Comparison of ENCODE assay signal across 25 mouse cellular contexts in the genomic region with DNA sequence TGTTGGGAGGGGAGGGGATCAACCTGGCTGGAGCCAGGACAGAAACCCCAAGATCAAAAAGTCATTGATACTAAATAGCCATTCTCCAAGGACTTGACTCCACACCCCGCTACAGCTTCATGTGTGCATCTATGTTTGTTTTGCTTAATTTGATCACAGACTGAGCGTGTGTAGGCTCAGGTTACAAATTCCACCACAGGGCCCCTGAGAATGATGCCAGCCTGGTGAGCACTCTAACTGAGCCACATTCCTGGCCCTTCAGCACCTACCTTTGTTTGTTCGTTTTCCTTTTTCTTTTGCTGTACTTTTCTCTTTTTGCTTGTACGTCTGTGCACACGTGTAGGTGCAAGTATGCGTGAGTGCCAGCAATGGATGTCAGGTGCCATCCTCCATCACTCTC. TPM values are rescaled to one million over a fixed set of nuclear protein-coding genes. Genes with fewer than 3 reads are reported as not detected.
A peak's percentile ranks its signal among the peaks of the same experiment; 100 is the strongest.
DNase-seq lines count a peak whose midpoint lies in the region; ATAC-seq and TF ChIP-seq lines count a peak whose summit lies in the region.
"Had no signal": no experiment of that assay in that cellular context is flagged by ENCODE, and none has a peak within 500 bp of the region (broad histone marks: within the 10 kb centered on the region; RNA-seq: fewer than 3 reads in every experiment).

No protein-coding gene starts in this region.

- peak; percentile 50; the same call in 1 of the 2 replicates for ATAC-seq in kidney, embryonic 15.5 days (replicated peaks; ENCODE audit: low FRiP score)
- peak; percentile 38; the same call in 1 of the 2 replicates for ATAC-seq in stomach, embryonic 15.5 days (ENCODE audit: insufficient read depth, low FRiP score, low read depth)
- ATAC-seq in stomach, postnatal 0 days (ENCODE audit: low FRiP score, low TSS enrichment) = no peak
- ATAC-seq in embryonic facial prominence, embryonic 11.5 days (replicated peaks; ENCODE audit: insufficient number of reproducible peaks, low FRiP score, low TSS enrichment, low read depth) = no peak
- peak; percentile 69; the same call in 1 of the 2 replicates for ATAC-seq in embryonic facial prominence, embryonic 14.5 days (ENCODE audit: low read depth)
- ATAC-seq: CD4-positive, CD25-positive, alpha-beta regulatory T cell, adult 4 months; forebrain, embryonic 14.5 days; hindbrain, postnatal 0 days had no signal

- H3K27ac ChIP-seq in kidney, embryonic 15.5 days = no peak overlapping the region
- no peak overlapping the region for H3K27ac ChIP-seq in stomach, embryonic 15.5 days
- H3K27ac ChIP-seq in stomach, postnatal 0 days (replicated peaks) = no peak overlapping the region
- no peak overlapping the region for H3K27ac ChIP-seq in embryonic facial prominence, embryonic 11.5 days (replicated peaks; ENCODE audit: low read depth, low read length)
- no peak overlapping the region for H3K27ac ChIP-seq in embryonic facial prominence, embryonic 14.5 days (replicated peaks; ENCODE audit: low read depth, low read length)
- H3K27ac ChIP-seq: embryonic facial prominence, embryonic 15.5 days; forebrain, embryonic 10.5 days; gastrocnemius, adult 2 months; heart, embryonic 13.5 days; hindbrain, embryonic 12.5 days; hindbrain, postnatal 0 days had no signal

- H3K4me1 ChIP-seq in kidney, embryonic 15.5 days = peaks cover 19% of the 10 kb centered on the region
- H3K4me1 ChIP-seq in stomach, embryonic 15.5 days = peaks cover 9% of the 10 kb centered on the region; the same call in 1 of the 2 replicates
- no peaks in the 10 kb centered on the region; the same call in 1 of the 2 replicates for H3K4me1 ChIP-seq in stomach, postnatal 0 days (replicated peaks; ENCODE audit: control insufficient read depth, insufficient read depth)
- H3K4me1 ChIP-seq in embryonic facial prominence, embryonic 11.5 days (ENCODE audit: control insufficient read depth, insufficient read depth, low read length) = 0 out of 2 replicates have a peak, but pooled peaks cover 3% of the 10 kb centered on the region
- H3K4me1 ChIP-seq in embryonic facial prominence, embryonic 14.5 days (ENCODE audit: control insufficient read depth, insufficient read depth, low read length) = peaks cover 19% of the 10 kb centered on the region

- TF ChIP-seq EP300 in stomach, postnatal 0 days (optimal IDR thresholded peaks at IDR 0.05) = no peak

- H3K36me3 ChIP-seq in kidney, embryonic 15.5 days = no peaks in the 10 kb centered on the region
- no peaks in the 10 kb centered on the region for H3K36me3 ChIP-seq in stomach, embryonic 15.5 days
- H3K36me3 ChIP-seq in stomach, postnatal 0 days (ENCODE audit: control insufficient read depth, insufficient read depth, low read length) = no peaks in the 10 kb centered on the region
- H3K36me3 ChIP-seq in embryonic facial prominence, embryonic 11.5 days (replicated peaks; ENCODE audit: control insufficient read depth, insufficient read depth, low read depth, low read length) = no peaks in the 10 kb centered on the region
- H3K36me3 ChIP-seq in embryonic facial prominence, embryonic 14.5 days (ENCODE audit: control insufficient read depth, insufficient read depth, low read length) = no peaks in the 10 kb centered on the region
- H3K36me3 ChIP-seq: embryonic facial prominence, embryonic 15.5 days; forebrain, embryonic 10.5 days; G1E; heart, embryonic 13.5 days; hindbrain, embryonic 12.5 days had no signal

- no peak overlapping the region for H3K4me2 ChIP-seq in kidney, embryonic 15.5 days
- no peak overlapping the region for H3K4me2 ChIP-seq in stomach, embryonic 15.5 days
- no peak overlapping the region for H3K4me2 ChIP-seq in stomach, postnatal 0 days (replicated peaks; ENCODE audit: low read depth)
- H3K4me2 ChIP-seq in embryonic facial prominence, embryonic 11.5 days (ENCODE audit: low read depth, low read length) = no peak overlapping the region
- no peak overlapping the region for H3K4me2 ChIP-seq in embryonic facial prominence, embryonic 14.5 days (ENCODE audit: low read depth, low read length)
- H3K4me2 ChIP-seq: embryonic facial prominence, embryonic 15.5 days; heart, embryonic 13.5 days; hindbrain, embryonic 12.5 days had no signal

- no peaks in the 10 kb centered on the region for H3K9me3 ChIP-seq in kidney, embryonic 15.5 days (replicated peaks)
- no peaks in the 10 kb centered on the region for H3K9me3 ChIP-seq in stomach, embryonic 15.5 days
- no peaks in the 10 kb centered on the region for H3K9me3 ChIP-seq in stomach, postnatal 0 days (ENCODE audit: control insufficient read depth, low read length)
- H3K9me3 ChIP-seq in embryonic facial prominence, embryonic 11.5 days (replicated peaks; ENCODE audit: control insufficient read depth, low read length) = no peaks in the 10 kb centered on the region
- no peaks in the 10 kb centered on the region for H3K9me3 ChIP-seq in embryonic facial prominence, embryonic 14.5 days (ENCODE audit: control insufficient read depth, low read length)
- H3K9me3 ChIP-seq: embryonic facial prominence, embryonic 15.5 days; forebrain, embryonic 10.5 days; G1E; heart, embryonic 13.5 days; hindbrain, embryonic 12.5 days had no signal

- no peak overlapping the region for H3K9ac ChIP-seq in kidney, embryonic 15.5 days
- H3K9ac ChIP-seq in stomach, embryonic 15.5 days = no peak overlapping the region
- no peak overlapping the region for H3K9ac ChIP-seq in stomach, postnatal 0 days (ENCODE audit: low read length)
- no peak overlapping the region for H3K9ac ChIP-seq in embryonic facial prominence, embryonic 11.5 days (replicated peaks; ENCODE audit: low read length)
- H3K9ac ChIP-seq in embryonic facial prominence, embryonic 14.5 days (ENCODE audit: low read depth, low read length) = no peak overlapping the region
- H3K9ac ChIP-seq: embryonic facial prominence, embryonic 15.5 days; heart, embryonic 13.5 days; hindbrain, embryonic 12.5 days had no signal

- no peak for TF ChIP-seq CTCF in stomach, postnatal 0 days (IDR thresholded peaks at IDR 0.05; ENCODE audit: low read depth)

- DNase-seq in kidney, postnatal 10 days = no peak
- DNase-seq in stomach, postnatal 0 days (ENCODE audit: low spot score) = no peak
- DNase-seq in embryonic facial prominence, embryonic 11.5 days (ENCODE audit: low spot score) = peak; percentile 43
- peak; percentile 51 for DNase-seq in embryonic facial prominence, embryonic 14.5 days (ENCODE audit: low spot score)
- no peak for DNase-seq in yolk sac, embryonic 10.5 days (ENCODE audit: low spot score)
- DNase-seq: adrenal gland, postnatal 14 days; B cell, adult 2 months; cerebellum, adult 18-20 months; cerebellum, postnatal 10 days; gastrocnemius, adult 2 months; gastrocnemius, postnatal 25 days; heart, adult 11 months; heart, postnatal 36 days; kidney, adult 11 months had no signal

- 53% methylated on average over 6 of the region's 6 CpGs for WGBS in kidney, embryonic 15.5 days
- 68% methylated on average over 6 of the region's 6 CpGs for WGBS in stomach, embryonic 15.5 days
- 66% methylated on average over 6 of the region's 6 CpGs for WGBS in stomach, postnatal 0 days
- 49% methylated on average over 6 of the region's 6 CpGs for WGBS in embryonic facial prominence, embryonic 11.5 days
- 37% methylated on average over 6 of the region's 6 CpGs for WGBS in embryonic facial prominence, embryonic 14.5 days

- H3K27me3 ChIP-seq in kidney, embryonic 15.5 days = no peaks in the 10 kb centered on the region
- no peaks in the 10 kb centered on the region for H3K27me3 ChIP-seq in stomach, embryonic 15.5 days (replicated peaks)
- H3K27me3 ChIP-seq in stomach, postnatal 0 days (ENCODE audit: control insufficient read depth, insufficient read depth, low read length) = no peaks in the 10 kb centered on the region
- no peaks in the 10 kb centered on the region for H3K27me3 ChIP-seq in embryonic facial prominence, embryonic 11.5 days (ENCODE audit: control insufficient read depth, insufficient read depth, low read length)
- H3K27me3 ChIP-seq in embryonic facial prominence, embryonic 14.5 days (replicated peaks; ENCODE audit: control insufficient read depth, insufficient read depth, low read length) = no peaks in the 10 kb centered on the region
- H3K27me3 ChIP-seq: embryonic facial prominence, embryonic 15.5 days; hindbrain, embryonic 12.5 days had no signal

- H3K4me3 ChIP-seq in kidney, embryonic 15.5 days (replicated peaks) = no peak overlapping the region
- H3K4me3 ChIP-seq in stomach, embryonic 15.5 days (replicated peaks) = no peak overlapping the region
- no peak overlapping the region for H3K4me3 ChIP-seq in stomach, postnatal 0 days (ENCODE audit: low read depth, low read length)
- H3K4me3 ChIP-seq in embryonic facial prominence, embryonic 11.5 days (ENCODE audit: low read depth, low read length) = no peak overlapping the region
- H3K4me3 ChIP-seq in embryonic facial prominence, embryonic 14.5 days (ENCODE audit: low read depth, low read length) = no peak overlapping the region
- H3K4me3 ChIP-seq: embryonic facial prominence, embryonic 15.5 days; erythroblast, embryonic 14.5 days; forebrain, embryonic 10.5 days; gastrocnemius, adult 2 months; heart, embryonic 13.5 days; hindbrain, embryonic 12.5 days had no signal

RNA-seq across cellular contexts. Expression of gene Slc23a4, which starts 1.1 kb away (rescaled TPM):
- polyA plus RNA-seq in kidney, embryonic 15.5 days (2015; fragmentation: Nextera tagmentation; extraction: Ambion mirVana) = 0.25 and 0.26 TPM in 2 replicates
- 4.0 and 4.2 TPM in 2 replicates for polyA plus RNA-seq in stomach, embryonic 15.5 days (2015; fragmentation: Nextera tagmentation; extraction: Ambion mirVana)
- polyA plus RNA-seq in stomach, postnatal 0 days (2015; fragmentation: Nextera tagmentation; extraction: Ambion mirVana) = 1.5 and 1.6 TPM in 2 replicates
- polyA plus RNA-seq in embryonic facial prominence, embryonic 11.5 days (2014; fragmentation: Nextera tagmentation; extraction: Ambion mirVana) = 0.75 TPM in 1 of 2 replicates, not detected in the other
- polyA plus RNA-seq in embryonic facial prominence, embryonic 14.5 days (2014; fragmentation: Nextera tagmentation; extraction: Ambion mirVana) = 0.18 and 0.53 TPM in 2 replicates
- polyA plus RNA-seq: erythroblast, embryonic 14.5 days had no signal

Comparison
In these comparisons a context has a peak if more than half of its experiments do, and no peak if none do; other contexts are left out.
1. ATAC-seq: peak in kidney, embryonic 15.5 days (single experiment), stomach, embryonic 15.5 days (single experiment) and embryonic facial prominence, embryonic 14.5 days (single experiment); none in stomach, postnatal 0 days (single experiment) and embryonic facial prominence, embryonic 11.5 days (single experiment).
2. DNase-seq: peak in embryonic facial prominence, embryonic 11.5 days (single experiment) and embryonic facial prominence, embryonic 14.5 days (single experiment); none in kidney, postnatal 10 days (single experiment), stomach, postnatal 0 days (single experiment) and yolk sac, embryonic 10.5 days (single experiment).